Mouse (Mus musculus) c-Kit-positive CD71-positive TER-119-negative erythroid progenitor cells, embryonic 14.5 days (primary cell): Measurements from ENCODE around the gene Rasgef1a.

Experiments
- DNase-seq: peaks from one replicate; pipeline ENCODE4 v3.0.0-alpha.2; 2013; ENCODE audit warnings: low read depth

Gene Rasgef1a

GRCm38 (mm10) chr6:118027036-118027435, 15.8 kb downstream of the Rasgef1a start:
- DNase-seq, result no peak

DNA sequence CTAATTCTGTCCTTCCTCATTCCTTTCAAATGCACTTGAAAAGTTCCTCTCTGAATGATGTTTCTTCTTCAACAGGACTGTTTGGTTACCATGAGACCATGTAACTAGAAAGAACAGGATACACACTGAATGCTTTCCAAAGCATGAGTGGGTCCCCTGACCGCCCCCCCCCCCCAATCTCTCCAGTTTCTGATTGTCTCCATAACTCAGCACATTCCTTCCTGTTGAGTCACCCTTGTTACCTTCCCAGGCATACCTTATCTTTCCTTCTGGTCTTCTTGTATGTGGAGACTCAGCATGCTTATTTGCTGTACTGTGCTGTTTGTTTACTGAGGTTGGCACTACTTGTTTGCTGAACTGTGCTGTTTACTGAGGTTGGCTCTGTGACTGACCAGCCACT, 20.2 kb downstream of the Rasgef1a start:
- DNase-seq, result no peak

- DNase-seq, result no peak
These were observed 24.4 kb downstream of the Rasgef1a start for GRCm38 (mm10) chr6:118035639-118036038.

GRCm38 (mm10) chr6:118036118-118036805, 25.0 kb downstream of the Rasgef1a start:
- no peak for DNase-seq

GRCm38 (mm10) chr6:118036866-118037265, 25.6 kb downstream of the Rasgef1a start:
- DNase-seq, result no peak

- no peak for DNase-seq
These were observed 33.9 kb downstream of the Rasgef1a start for GRCm38 (mm10) chr6:118045180-118045579.

- no peak for DNase-seq
These were observed 34.7 kb downstream of the Rasgef1a start for GRCm38 (mm10) chr6:118045892-118046291.

DNA sequence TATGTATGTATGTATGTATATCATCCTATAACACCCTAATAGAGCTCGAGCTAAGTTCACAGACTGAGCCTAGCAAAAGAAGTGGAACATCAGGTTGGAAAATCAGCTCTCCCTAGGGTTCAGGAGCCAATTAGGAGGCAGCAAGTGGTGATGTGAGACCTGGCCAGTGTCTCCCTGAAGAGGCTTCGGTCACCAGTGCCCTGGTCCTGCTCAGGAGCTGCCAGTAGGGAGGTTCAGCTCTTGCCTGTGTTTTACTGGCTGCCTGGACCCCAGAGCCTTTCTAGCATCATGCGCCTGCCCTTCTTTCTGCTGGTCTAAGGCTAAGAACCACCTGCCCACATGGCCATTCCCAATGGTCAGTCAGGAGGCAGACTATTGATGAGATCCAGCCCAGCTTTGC, 35.3 kb downstream of the Rasgef1a start:
- DNase-seq, result no peak

GRCm38 (mm10) chr6:118046924-118047323, 35.7 kb downstream of the Rasgef1a start:
- no peak for DNase-seq

DNA sequence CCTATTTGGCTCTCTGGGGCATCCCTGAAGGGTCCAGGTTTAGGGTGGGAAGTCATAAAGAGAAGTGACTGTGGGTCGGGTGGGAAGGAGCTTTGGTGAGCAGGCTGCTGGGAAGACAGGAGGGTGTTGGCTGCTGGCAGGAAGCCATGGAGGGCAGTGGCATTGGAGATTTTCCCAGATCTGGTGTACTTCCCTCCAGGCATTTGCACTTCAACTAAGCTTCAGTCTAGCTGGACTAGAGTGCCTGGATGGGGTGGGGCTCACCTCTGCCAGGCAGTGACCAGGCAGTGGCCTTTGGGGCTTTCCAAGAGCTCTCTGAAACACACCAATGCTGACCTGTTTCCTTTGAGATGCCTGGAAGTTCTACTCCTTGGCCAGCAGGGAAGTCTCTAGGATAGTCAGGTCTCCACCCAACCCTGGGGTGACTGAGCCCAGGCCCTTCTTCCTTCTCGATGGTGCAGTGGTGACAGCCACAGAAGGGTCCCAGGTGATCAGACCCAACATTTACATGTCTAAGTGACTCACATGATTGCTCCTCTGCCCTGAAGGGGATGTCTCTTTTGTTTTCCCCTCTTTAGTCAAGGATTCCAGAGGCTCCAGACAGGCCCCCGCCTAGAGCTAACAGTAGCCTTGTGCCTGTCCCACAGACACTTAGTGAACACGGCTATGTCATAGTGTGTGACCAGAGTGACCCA, 36.7 kb downstream of the Rasgef1a start:
- DNase-seq, result no peak

DNA sequence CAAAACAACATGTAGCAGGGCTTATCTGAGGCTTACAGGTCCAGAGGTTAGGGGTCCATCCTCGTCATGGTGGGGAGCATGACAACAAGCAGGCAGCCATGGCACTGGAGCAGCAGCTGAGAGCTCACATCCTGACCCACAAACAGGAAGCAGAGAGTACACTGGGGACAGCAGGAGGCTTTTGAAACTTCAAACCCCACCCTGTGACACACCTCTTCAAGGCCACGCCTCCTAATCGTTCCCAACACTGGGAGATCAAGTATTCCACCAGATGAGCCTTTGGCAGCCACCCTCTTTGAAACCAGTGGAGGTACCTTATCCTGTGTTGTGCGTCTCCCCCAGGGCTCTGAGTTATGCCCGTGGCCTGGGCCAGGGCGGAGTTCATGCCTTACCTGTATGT, 38.5 kb downstream of the Rasgef1a start:
- no peak for DNase-seq

GRCm38 (mm10) chr6:118051474-118051873, 40.2 kb downstream of the Rasgef1a start:
- DNase-seq, result no peak

DNA sequence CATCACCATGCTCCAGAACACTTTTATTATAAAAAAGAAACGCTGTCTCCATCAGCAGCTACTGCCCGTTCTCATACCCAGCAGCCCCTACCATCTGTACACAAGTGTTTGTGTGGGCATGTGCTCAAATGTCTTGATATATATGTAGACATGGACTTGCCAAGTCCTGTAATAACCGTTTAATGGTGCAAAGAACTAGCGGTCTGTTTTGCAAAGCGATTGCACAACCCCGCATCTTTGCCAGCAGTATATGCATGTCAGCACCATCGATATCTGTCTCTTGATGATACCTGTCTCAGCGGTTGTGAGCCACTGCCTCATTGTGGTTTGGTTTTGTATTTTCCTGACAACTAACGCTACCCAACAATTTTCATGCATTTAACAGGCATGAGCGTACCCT, 44.0 kb downstream of the Rasgef1a start:
- no peak for DNase-seq

- no peak for DNase-seq
These were observed 50.0 kb downstream of the Rasgef1a start for GRCm38 (mm10) chr6:118061266-118061665.

DNA sequence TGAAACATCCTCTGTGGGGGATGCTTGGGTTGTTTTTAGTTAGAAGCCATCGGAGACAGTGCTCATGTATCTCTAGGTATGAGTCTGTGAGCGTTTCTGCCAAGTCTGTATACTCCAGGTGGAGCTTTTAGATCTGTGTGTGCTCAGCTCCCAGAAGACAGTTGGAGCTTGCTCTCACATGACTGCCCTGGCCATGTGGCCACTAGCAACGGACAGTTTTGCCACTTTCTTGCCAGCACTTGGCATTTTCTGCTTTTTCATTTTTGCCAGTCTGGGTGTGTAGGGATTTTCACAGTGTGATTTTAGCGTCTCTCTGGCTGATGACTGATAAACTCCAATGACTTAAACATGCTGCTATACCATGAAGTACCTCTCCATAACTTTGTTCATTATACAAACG, 52.0 kb downstream of the Rasgef1a start:
- DNase-seq, result no peak

GRCm38 (mm10) chr6:118064968-118065530, 53.8 kb downstream of the Rasgef1a start:
- DNase-seq, result no peak

DNA sequence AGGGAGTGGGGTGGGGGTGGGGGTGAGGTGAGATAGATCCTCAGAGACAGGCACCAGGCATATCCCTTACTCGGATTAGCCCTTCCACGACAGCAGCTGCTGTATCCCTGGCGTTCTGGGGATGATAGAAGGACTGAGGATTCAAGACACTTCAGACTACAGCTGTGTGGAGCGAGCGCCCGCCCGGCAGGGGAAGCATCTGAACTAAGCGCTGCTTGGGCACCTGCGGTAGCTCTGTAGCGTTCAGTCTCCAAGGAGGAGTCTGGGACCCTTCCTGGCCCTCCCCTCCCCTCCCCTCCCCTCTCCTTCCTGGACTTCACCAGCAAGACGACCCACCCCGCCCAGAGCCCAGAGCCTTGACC, 54.6 kb downstream of the Rasgef1a start:
- no peak for DNase-seq

- no peak for DNase-seq
These were observed 55.2 kb downstream of the Rasgef1a start for GRCm38 (mm10) chr6:118066199-118067081.

GRCm38 (mm10) chr6:118067720-118068119, 56.5 kb downstream of the Rasgef1a start:
- no peak for DNase-seq

DNA sequence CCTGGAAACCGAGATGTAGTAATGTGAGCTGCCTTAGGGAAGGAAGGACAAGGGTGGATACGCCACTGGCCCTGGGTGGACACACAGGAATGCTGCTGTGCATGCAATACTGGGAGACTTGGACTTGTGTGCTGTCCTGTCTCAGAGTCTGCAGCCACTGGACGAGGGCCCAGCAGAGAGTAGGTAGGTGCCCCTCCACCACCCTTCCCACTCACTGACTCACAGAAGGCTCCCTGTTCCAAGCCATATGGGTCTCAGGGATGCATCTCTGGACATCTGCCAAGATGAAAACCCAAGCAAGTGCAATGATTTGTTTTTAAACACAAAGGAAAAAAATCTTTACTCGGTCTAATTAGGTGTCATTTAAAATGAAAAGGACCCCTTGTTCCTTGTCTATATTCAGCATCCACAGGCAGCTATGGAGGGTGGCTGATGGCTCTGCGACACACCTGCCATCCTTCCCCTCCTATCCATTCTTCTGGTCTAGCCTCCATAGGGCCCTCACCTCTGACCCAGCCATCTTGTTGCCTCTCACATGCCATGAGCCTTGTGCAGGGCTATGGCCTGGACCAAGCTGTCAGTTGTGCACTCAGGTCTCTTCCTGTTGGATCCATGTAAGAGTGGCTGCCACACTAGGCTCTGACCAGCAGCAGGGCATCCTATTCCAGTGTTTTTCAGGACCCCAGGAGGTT, 59.2 kb downstream of the Rasgef1a start:
- no peak for DNase-seq

DNA sequence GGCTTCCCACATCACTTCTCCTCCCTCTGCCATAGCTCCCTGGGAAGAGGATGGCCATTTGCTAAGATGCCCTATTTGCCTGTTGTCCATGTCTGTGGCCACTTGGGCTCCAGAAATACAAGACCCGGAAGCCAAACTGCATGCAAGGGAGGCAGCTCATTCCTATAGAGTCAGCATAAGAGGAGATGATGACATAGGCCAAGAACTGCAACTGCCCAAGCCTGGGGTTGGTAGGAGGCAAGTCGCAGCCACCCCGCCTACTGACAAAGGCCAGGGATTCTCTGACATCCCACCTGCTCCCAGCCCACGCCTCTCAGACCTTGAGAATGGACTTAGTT, 59.7 kb downstream of the Rasgef1a start:
- no peak for DNase-seq

GRCm38 (mm10) chr6:118071416-118071815, 60.2 kb downstream of the Rasgef1a start:
- DNase-seq, result no peak
